Mouse (Mus musculus): ENCODE measurements at regions not wholly inside any gene's neighbourhood (a gene's known extent, or its start where the extent isn't known, plus 50 kb on each side); places are given as distances from the start of the nearest gene placed in this dataset.

DNA sequence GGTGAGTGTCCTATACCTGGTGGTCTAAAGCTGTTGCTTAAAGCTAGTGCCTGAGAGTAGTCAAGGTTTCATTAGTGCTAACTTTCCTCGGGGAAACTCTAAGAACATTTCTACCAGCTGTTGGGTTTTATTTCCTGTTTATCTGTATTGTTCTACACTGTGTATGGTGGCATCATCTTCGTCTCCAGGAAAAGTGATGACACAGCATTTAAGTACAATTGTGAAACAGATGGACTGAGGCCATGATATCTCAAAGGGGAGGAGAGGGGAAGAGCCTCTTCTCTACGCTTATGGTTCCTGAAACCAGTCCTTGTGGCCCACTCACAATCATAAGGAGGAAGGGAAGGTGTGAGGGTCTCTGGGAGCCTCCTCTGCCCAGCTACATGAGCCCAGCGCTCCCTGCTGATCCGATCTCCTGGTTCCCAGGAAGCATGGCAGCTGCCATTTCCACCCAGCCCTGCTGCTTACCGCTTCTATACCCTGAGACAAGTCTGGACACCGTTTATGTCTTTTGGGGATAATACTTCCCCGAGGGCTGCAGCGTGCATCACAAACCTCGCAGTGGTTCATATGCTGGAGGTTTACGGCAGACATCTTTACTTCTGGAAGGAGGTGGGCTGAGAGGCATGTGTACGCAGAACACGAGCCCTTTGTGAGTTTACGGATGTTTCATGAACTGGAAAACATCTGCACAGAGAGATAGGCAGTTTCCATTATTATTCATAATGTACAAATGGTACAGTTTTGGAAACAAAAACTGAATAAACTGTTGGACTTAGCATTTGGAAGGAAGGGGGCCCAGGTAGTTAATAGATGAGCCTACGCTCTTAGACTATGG lies 189.6 kb downstream of the Fam43a start:
- Histone ChIP-seq H3K4me3 (ENCODE audit: insufficient read depth, poor library complexity, severe bottlenecking) (no peak overlapping the region), H3ac (ENCODE audit: control insufficient read depth, insufficient read length, low read depth) (no peak overlapping the region), H3K79me3 (ENCODE audit: low read depth) (no peaks in the 10 kb centered on the region), H3K36me3 (ENCODE audit: control insufficient read depth, insufficient read depth) (no peaks in the 10 kb centered on the region), H3K27me3 (ENCODE audit: control insufficient read depth, insufficient read depth, insufficient read length) (no peaks in the 10 kb centered on the region), H3K79me2 (ENCODE audit: control insufficient read depth, insufficient read depth) (no peaks in the 10 kb centered on the region)
- TF ChIP-seq MYOG (IDR thresholded peaks at IDR 0.05; ENCODE audit: control insufficient read depth, extremely low read depth, insufficient read length): no peak
- TF ChIP-seq MAX (IDR thresholded peaks at IDR 0.05): no peak
- TF ChIP-seq FOSL1 (IDR thresholded peaks at IDR 0.05; ENCODE audit: insufficient read depth, low read length, poor library complexity, severe bottlenecking): no peak
- no peak for TF ChIP-seq USF1 (IDR thresholded peaks at IDR 0.05; ENCODE audit: low read depth)
- no peak for TF ChIP-seq MYOD1 (IDR thresholded peaks at IDR 0.05; ENCODE audit: control insufficient read depth, insufficient read length, low read depth)
- no peak for TF ChIP-seq CEBPB (IDR thresholded peaks at IDR 0.05; ENCODE audit: low read depth)
- no peak for TF ChIP-seq CTCF (IDR thresholded peaks at IDR 0.05; ENCODE audit: control insufficient read depth, insufficient read depth, insufficient read length)

DNA sequence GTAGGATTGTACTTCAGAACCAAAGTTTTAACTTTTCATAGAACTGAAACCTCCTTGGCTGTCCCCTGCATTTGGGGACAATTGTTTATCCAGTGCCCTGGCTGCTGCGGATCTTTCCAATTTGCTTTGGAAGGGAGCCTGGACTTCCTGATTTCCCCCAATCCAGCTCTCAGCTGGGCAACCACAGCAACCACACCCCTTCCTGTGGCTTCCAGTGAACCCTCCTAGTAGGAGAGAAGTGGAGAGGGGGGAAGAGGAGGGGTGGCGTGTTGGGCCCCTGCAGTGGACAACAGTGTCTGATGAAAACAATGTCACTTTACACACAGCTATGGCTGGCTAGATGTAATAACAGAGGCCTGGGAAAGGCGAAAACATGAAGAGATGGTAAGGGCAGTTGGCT lies 190.5 kb downstream of the Fam43a start:
- Histone ChIP-seq H3K36me3 (ENCODE audit: control insufficient read depth, insufficient read depth) (no peaks in the 10 kb centered on the region), H3K79me2 (ENCODE audit: control insufficient read depth, insufficient read depth) (no peaks in the 10 kb centered on the region), H3K79me3 (ENCODE audit: low read depth) (no peaks in the 10 kb centered on the region), H3K4me3 (ENCODE audit: insufficient read depth, poor library complexity, severe bottlenecking) (no peak overlapping the region), H3K27me3 (ENCODE audit: control insufficient read depth, insufficient read depth, insufficient read length) (no peaks in the 10 kb centered on the region), H3ac (ENCODE audit: control insufficient read depth, insufficient read length, low read depth) (no peak overlapping the region)
- TF ChIP-seq USF1 (IDR thresholded peaks at IDR 0.05; ENCODE audit: low read depth) (no peak), FOSL1 (IDR thresholded peaks at IDR 0.05; ENCODE audit: insufficient read depth, low read length, poor library complexity, severe bottlenecking) (no peak), CTCF (IDR thresholded peaks at IDR 0.05; ENCODE audit: control insufficient read depth, insufficient read depth, insufficient read length) (no peak), MYOD1 (IDR thresholded peaks at IDR 0.05; ENCODE audit: control insufficient read depth, insufficient read length, low read depth) (no peak), CEBPB (IDR thresholded peaks at IDR 0.05; ENCODE audit: low read depth) (no peak), MAX (IDR thresholded peaks at IDR 0.05) (no peak), MYOG (IDR thresholded peaks at IDR 0.05; ENCODE audit: control insufficient read depth, extremely low read depth, insufficient read length) (no peak)

DNA sequence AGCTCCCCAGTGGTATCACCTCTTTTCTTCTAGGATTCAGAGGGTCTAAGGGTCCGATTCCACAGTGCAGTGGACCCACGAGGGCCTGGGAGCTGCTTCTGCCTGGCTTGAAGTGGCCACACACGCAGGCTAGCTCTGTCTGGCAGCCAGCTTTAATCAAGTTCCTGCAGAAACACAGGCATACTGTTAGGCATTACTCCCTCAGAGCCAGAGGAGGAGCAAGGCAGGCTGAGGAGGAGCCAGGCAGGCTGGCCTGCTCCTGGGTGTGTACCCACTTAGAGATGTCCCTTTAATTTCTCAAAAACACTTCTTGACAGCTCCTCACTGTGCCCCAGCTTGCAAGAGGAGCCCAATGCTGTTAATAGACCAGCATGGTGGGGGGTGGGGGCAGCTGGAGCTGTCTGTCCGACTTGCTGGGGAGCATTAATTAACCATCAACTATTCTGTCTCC lies 191.1 kb downstream of the Fam43a start:
- no peak for TF ChIP-seq FOSL1 (IDR thresholded peaks at IDR 0.05; ENCODE audit: insufficient read depth, low read length, poor library complexity, severe bottlenecking)
- no peak for TF ChIP-seq CEBPB (IDR thresholded peaks at IDR 0.05; ENCODE audit: low read depth)
- TF ChIP-seq MYOD1 (IDR thresholded peaks at IDR 0.05; ENCODE audit: control insufficient read depth, insufficient read length, low read depth): no peak
- TF ChIP-seq CTCF (IDR thresholded peaks at IDR 0.05; ENCODE audit: control insufficient read depth, insufficient read depth, insufficient read length): no peak
- TF ChIP-seq MYOG (IDR thresholded peaks at IDR 0.05; ENCODE audit: control insufficient read depth, extremely low read depth, insufficient read length): no peak
- TF ChIP-seq USF1 (IDR thresholded peaks at IDR 0.05; ENCODE audit: low read depth): no peak
- no peak for TF ChIP-seq MAX (IDR thresholded peaks at IDR 0.05)
- H3ac ChIP-seq (ENCODE audit: control insufficient read depth, insufficient read length, low read depth): no peak overlapping the region
- no peaks in the 10 kb centered on the region for H3K27me3 ChIP-seq (ENCODE audit: control insufficient read depth, insufficient read depth, insufficient read length)
- no peaks in the 10 kb centered on the region for H3K79me3 ChIP-seq (ENCODE audit: low read depth)
- no peaks in the 10 kb centered on the region for H3K79me2 ChIP-seq (ENCODE audit: control insufficient read depth, insufficient read depth)
- no peaks in the 10 kb centered on the region for H3K36me3 ChIP-seq (ENCODE audit: control insufficient read depth, insufficient read depth)
- H3K4me3 ChIP-seq (ENCODE audit: insufficient read depth, poor library complexity, severe bottlenecking): no peak overlapping the region

DNA sequence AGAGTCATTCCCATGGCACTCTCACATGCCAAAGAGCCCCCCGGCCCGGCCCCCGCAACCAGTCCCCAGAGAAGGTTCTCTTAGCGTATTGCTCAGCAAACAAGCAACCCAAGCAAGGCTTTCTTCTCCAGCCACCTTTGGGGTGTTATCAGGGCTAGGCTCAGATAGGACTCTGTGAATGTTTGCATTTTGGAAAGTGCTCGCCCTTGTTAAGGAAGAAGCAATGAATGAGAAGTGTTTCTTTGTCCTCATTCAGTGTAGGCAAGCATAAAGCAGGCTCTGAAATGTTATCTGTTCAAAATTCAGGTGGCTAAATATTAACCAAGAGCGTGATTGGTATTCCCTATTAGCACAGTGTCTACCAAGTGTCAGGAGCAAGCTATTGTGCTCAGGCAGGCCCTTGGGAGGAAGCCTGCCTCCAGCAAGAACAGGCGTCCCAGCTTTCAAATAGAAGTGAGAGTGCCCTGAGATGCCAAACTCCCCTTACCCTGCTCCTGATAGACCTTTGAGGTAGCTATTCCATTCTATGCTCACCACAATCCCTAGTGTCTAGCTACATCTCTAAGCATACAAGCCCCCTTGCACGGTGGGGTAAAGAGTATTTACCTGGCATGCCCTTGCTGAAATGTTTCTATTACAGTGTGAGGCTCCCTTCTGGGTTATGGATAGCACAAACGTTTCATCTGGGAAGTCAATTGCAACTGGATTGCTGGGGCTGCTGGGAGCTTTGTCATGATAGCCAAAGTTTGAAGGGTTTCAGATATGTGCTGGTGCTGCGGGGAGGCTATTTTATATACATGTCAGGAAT lies 191.7 kb downstream of the Fam43a start:
- Histone ChIP-seq H3K36me3 (ENCODE audit: control insufficient read depth, insufficient read depth) (no peaks in the 10 kb centered on the region), H3K4me3 (ENCODE audit: insufficient read depth, poor library complexity, severe bottlenecking) (no peak overlapping the region), H3K27me3 (ENCODE audit: control insufficient read depth, insufficient read depth, insufficient read length) (no peaks in the 10 kb centered on the region), H3K79me3 (ENCODE audit: low read depth) (no peaks in the 10 kb centered on the region), H3K79me2 (ENCODE audit: control insufficient read depth, insufficient read depth) (no peaks in the 10 kb centered on the region), H3ac (ENCODE audit: control insufficient read depth, insufficient read length, low read depth) (no peak overlapping the region)
- no peak for TF ChIP-seq MYOD1 (IDR thresholded peaks at IDR 0.05; ENCODE audit: control insufficient read depth, insufficient read length, low read depth)
- TF ChIP-seq CEBPB (IDR thresholded peaks at IDR 0.05; ENCODE audit: low read depth): no peak
- no peak for TF ChIP-seq MAX (IDR thresholded peaks at IDR 0.05)
- TF ChIP-seq MYOG (IDR thresholded peaks at IDR 0.05; ENCODE audit: control insufficient read depth, extremely low read depth, insufficient read length): no peak
- no peak for TF ChIP-seq FOSL1 (IDR thresholded peaks at IDR 0.05; ENCODE audit: insufficient read depth, low read length, poor library complexity, severe bottlenecking)
- TF ChIP-seq USF1 (IDR thresholded peaks at IDR 0.05; ENCODE audit: low read depth): no peak
- no peak for TF ChIP-seq CTCF (IDR thresholded peaks at IDR 0.05; ENCODE audit: control insufficient read depth, insufficient read depth, insufficient read length)

DNA sequence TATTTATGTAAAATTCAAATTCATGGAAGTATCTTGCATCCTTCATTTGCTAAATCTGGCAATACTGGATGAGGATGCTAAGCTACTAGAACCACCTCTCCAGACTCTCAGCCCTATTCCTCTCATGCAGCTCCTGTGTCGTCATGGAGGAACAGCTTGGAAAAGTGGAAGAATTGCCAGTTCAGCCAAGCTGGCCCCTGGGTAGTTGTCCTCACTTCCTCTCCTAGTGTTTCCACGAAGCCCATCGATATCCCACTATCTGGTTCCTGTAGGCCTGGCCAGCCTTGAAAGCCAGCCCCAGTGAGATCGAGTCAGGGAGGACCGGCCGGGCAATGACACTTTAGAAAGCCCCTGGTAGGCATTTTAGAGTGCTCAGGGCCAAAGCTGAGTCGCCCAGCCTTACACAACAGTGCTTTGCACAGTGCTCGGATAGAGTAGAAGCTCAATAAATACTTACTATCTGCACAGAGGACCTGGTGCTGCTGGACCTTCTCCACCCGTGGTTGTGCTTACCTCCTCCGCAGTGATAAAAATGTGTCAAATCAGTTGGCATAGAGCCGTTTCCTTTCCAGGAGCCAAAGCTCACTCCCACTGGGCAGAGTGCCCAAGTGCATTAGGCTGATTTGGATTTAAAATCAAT lies 193.3 kb downstream of the Fam43a start:
- no peaks in the 10 kb centered on the region for H3K27me3 ChIP-seq (ENCODE audit: control insufficient read depth, insufficient read depth, insufficient read length)
- no peak overlapping the region for H3ac ChIP-seq (ENCODE audit: control insufficient read depth, insufficient read length, low read depth)
- TF ChIP-seq MAX (IDR thresholded peaks at IDR 0.05) (no peak), CTCF (IDR thresholded peaks at IDR 0.05; ENCODE audit: control insufficient read depth, insufficient read depth, insufficient read length) (no peak), USF1 (IDR thresholded peaks at IDR 0.05; ENCODE audit: low read depth) (no peak), FOSL1 (IDR thresholded peaks at IDR 0.05; ENCODE audit: insufficient read depth, low read length, poor library complexity, severe bottlenecking) (no peak)
- no peak overlapping the region for H3K4me3 ChIP-seq (ENCODE audit: insufficient read depth, poor library complexity, severe bottlenecking)
- no peaks in the 10 kb centered on the region for H3K79me2 ChIP-seq (ENCODE audit: control insufficient read depth, insufficient read depth)
- no peaks in the 10 kb centered on the region for H3K79me3 ChIP-seq (ENCODE audit: low read depth)
- H3K36me3 ChIP-seq (ENCODE audit: control insufficient read depth, insufficient read depth): no peaks in the 10 kb centered on the region

Measured in C2C12 (cell line).